Mouse (Mus musculus) embryonic facial prominence, embryonic 14.5 days (tissue): Measurements from ENCODE around the gene Tnnc1. TPM values are rescaled to one million over a fixed set of nuclear protein-coding genes. Genes with fewer than 3 reads are reported as not detected.

Experiments
- ATAC-seq: fragments of 200-750 bp; cut with Nextera tagmentation; 2 replicates; pipeline ENCODE4 v1.8.0; 2017; ENCODE audit warnings: low read depth, moderate number of reproducible peaks, moderate TSS enrichment
- DNase-seq: peaks from one replicate; pipeline ENCODE4 v3.0.0-alpha.2; 2015; ENCODE audit warnings: low spot score
- H3K27ac ChIP-seq: fragments of 300-500 bp; sonication (generic); replicated peaks from 2 replicates; pipeline ENCODE4 v1.5.1; 2014; ENCODE audit warnings: low read depth, mild to moderate bottlenecking, low read length, moderate library complexity
- H3K27me3 ChIP-seq: fragments of 300-500 bp; sonication (generic); replicated peaks from 2 replicates; pipeline ENCODE4 v1.6.1; 2014; ENCODE audit warnings: low read length; ENCODE audit not compliant: control insufficient read depth, insufficient read depth
- H3K36me3 ChIP-seq: fragments of 300-500 bp; sonication (generic); 2 replicates; pipeline ENCODE4 v1.6.1; 2014; ENCODE audit warnings: low read length, mixed read lengths; ENCODE audit not compliant: control insufficient read depth, insufficient read depth
- H3K4me1 ChIP-seq: fragments of 300-500 bp; sonication (generic); 2 replicates; pipeline ENCODE4 v1.6.1; 2014; ENCODE audit warnings: antibody characterized with exemption, low read length; ENCODE audit not compliant: control insufficient read depth, insufficient read depth
- H3K4me2 ChIP-seq: fragments of 300-500 bp; sonication (generic); 2 replicates; pipeline ENCODE4 v1.6.1; 2014; ENCODE audit warnings: low read depth, mild to moderate bottlenecking, low read length, moderate library complexity, mixed read lengths
- H3K4me3 ChIP-seq: fragments of 300-500 bp; sonication (generic); 2 replicates; pipeline ENCODE4 v1.5.1; 2014; ENCODE audit warnings: low read depth, mild to moderate bottlenecking, low read length
- H3K9ac ChIP-seq: fragments of 300-500 bp; sonication (generic); 2 replicates; pipeline ENCODE4 v1.6.1; 2014; ENCODE audit warnings: low read depth, mild to moderate bottlenecking, low read length, moderate library complexity, mixed read lengths
- H3K9me3 ChIP-seq: fragments of 300-500 bp; sonication (generic); 2 replicates; pipeline ENCODE4 v1.6.1; 2016; ENCODE audit warnings: low read length; ENCODE audit not compliant: control insufficient read depth
- WGBS: fragments of 180-500 bp; shearing (Covaris S2); extraction: QIAGEN DNeasy Blood & Tissue Kit; methylation state at CpG from one replicate; pipeline ENCODE4 v1.1.7; 2014; 5-methylcytosine and 5-hydroxymethylcytosine counted together
- polyA plus RNA-seq: library from polyadenylated mRNA; unstranded; fragments of >200 nt; fragmentation: Nextera tagmentation; extraction: Ambion mirVana; gene quantifications from 2 replicates; pipeline ENCODE4 v1.2.1, GENCODE M21; 2014

The Tnnc1 gene
- polyA plus RNA-seq, 1 experiment from 2014 or later: 580 TPM

- 62% methylated on average over 2 of the region's 2 CpGs for WGBS
- H3K36me3 ChIP-seq: peaks cover 93% of the 10 kb centered on the region
Measured at GRCm38 (mm10) chr14:31191936-31192335, 16.2 kb upstream of the Tnnc1 start.

GRCm38 (mm10) chr14:31193791-31194190 lies 14.3 kb upstream of the Tnnc1 start:
- WGBS: 78% methylated on average over 7 of the region's 7 CpGs
- H3K9ac ChIP-seq: no peak overlapping the region
- ATAC-seq (no peak), DNase-seq (no peak)
- no peak overlapping the region for H3K4me3 ChIP-seq
- H3K27me3 ChIP-seq: no peaks in the 10 kb centered on the region
- peaks cover 92% of the 10 kb centered on the region for H3K36me3 ChIP-seq
- no peaks in the 10 kb centered on the region for H3K9me3 ChIP-seq
- H3K27ac ChIP-seq: no peak overlapping the region
- no peaks in the 10 kb centered on the region for H3K4me1 ChIP-seq
- no peak overlapping the region for H3K4me2 ChIP-seq

More at GRCm38 (mm10) chr14:31191936-31192335, 16.2 kb upstream of the Tnnc1 start:
- Histone ChIP-seq H3K9ac (no peak overlapping the region), H3K4me3 (no peak overlapping the region), H3K27me3 (no peaks in the 10 kb centered on the region), H3K4me2 (no peak overlapping the region), H3K4me1 (no peaks in the 10 kb centered on the region), H3K27ac (no peak overlapping the region), H3K9me3 (no peaks in the 10 kb centered on the region)
- no peak for DNase-seq
- ATAC-seq: no peak

GRCm38 (mm10) chr14:31194441-31194840 lies 13.7 kb upstream of the Tnnc1 start:
- no peak overlapping the region for H3K4me3 ChIP-seq
- no peak overlapping the region for H3K9ac ChIP-seq
- 94% methylated on average over 2 of the region's 2 CpGs for WGBS
- no peaks in the 10 kb centered on the region for H3K9me3 ChIP-seq
- H3K4me1 ChIP-seq: no peaks in the 10 kb centered on the region
- H3K36me3 ChIP-seq: peaks cover 92% of the 10 kb centered on the region
- ATAC-seq (no peak), DNase-seq (no peak)
- no peaks in the 10 kb centered on the region for H3K27me3 ChIP-seq
- no peak overlapping the region for H3K27ac ChIP-seq
- no peak overlapping the region for H3K4me2 ChIP-seq

GRCm38 (mm10) chr14:31194891-31195513 lies 13.1 kb upstream of the Tnnc1 start:
- no peaks in the 10 kb centered on the region for H3K27me3 ChIP-seq
- no peak overlapping the region for H3K27ac ChIP-seq
- H3K4me3 ChIP-seq: no peak overlapping the region
- DNase-seq (no peak), ATAC-seq (no peak)
- no peak overlapping the region for H3K4me2 ChIP-seq
- no peaks in the 10 kb centered on the region for H3K9me3 ChIP-seq
- H3K9ac ChIP-seq: no peak overlapping the region
- peaks cover 91% of the 10 kb centered on the region for H3K36me3 ChIP-seq
- no peaks in the 10 kb centered on the region for H3K4me1 ChIP-seq
- WGBS: 73% methylated on average over 14 of the region's 14 CpGs

- no peak overlapping the region for H3K9ac ChIP-seq
- H3K9me3 ChIP-seq: no peaks in the 10 kb centered on the region
- H3K36me3 ChIP-seq: peaks cover 91% of the 10 kb centered on the region
- H3K27ac ChIP-seq: no peak overlapping the region
- H3K4me1 ChIP-seq: no peaks in the 10 kb centered on the region
- H3K4me3 ChIP-seq: no peak overlapping the region
- WGBS: 94% methylated on average over 4 of the region's 4 CpGs
- H3K4me2 ChIP-seq: no peak overlapping the region
- H3K27me3 ChIP-seq: no peaks in the 10 kb centered on the region
- DNase-seq (no peak), ATAC-seq (no peak)
Measured at GRCm38 (mm10) chr14:31195521-31195920, 12.6 kb upstream of the Tnnc1 start.

GRCm38 (mm10) chr14:31195968-31196367 lies 12.1 kb upstream of the Tnnc1 start:
- Histone ChIP-seq H3K9me3 (no peaks in the 10 kb centered on the region), H3K27me3 (no peaks in the 10 kb centered on the region), H3K4me1 (no peaks in the 10 kb centered on the region), H3K9ac (no peak overlapping the region), H3K36me3 (peaks cover 91% of the 10 kb centered on the region), H3K27ac (no peak overlapping the region), H3K4me2 (no peak overlapping the region), H3K4me3 (no peak overlapping the region)
- no peak for ATAC-seq
- no peak for DNase-seq

GRCm38 (mm10) chr14:31197547-31198516 lies 10.3 kb upstream of the Tnnc1 start:
- H3K9ac ChIP-seq: no peak overlapping the region
- DNase-seq (peak; percentile 78), ATAC-seq (peak; percentile 81)
- no peaks in the 10 kb centered on the region for H3K4me1 ChIP-seq
- no peak overlapping the region for H3K4me3 ChIP-seq
- H3K9me3 ChIP-seq: no peaks in the 10 kb centered on the region
- no peaks in the 10 kb centered on the region for H3K27me3 ChIP-seq
- WGBS: 60% methylated on average over 16 of the region's 16 CpGs
- H3K36me3 ChIP-seq: peaks cover 91% of the 10 kb centered on the region
- no peak overlapping the region; the same call in 1 of the 2 replicates for H3K27ac ChIP-seq
- no peak overlapping the region for H3K4me2 ChIP-seq

- H3K27ac ChIP-seq: no peak overlapping the region
Measured at GRCm38 (mm10) chr14:31199599-31199998, 8.5 kb upstream of the Tnnc1 start.

More at GRCm38 (mm10) chr14:31199599-31199998, 8.5 kb upstream of the Tnnc1 start:
- H3K36me3 ChIP-seq: peaks cover 97% of the 10 kb centered on the region
- ATAC-seq (no peak), DNase-seq (no peak)
- no peak overlapping the region for H3K4me3 ChIP-seq
- WGBS: 87% methylated on average over 7 of the region's 7 CpGs
- no peaks in the 10 kb centered on the region for H3K9me3 ChIP-seq
- no peak overlapping the region for H3K4me2 ChIP-seq
- no peaks in the 10 kb centered on the region for H3K27me3 ChIP-seq
- H3K9ac ChIP-seq: no peak overlapping the region
- H3K4me1 ChIP-seq: peaks cover 3% of the 10 kb centered on the region
